Mouse (Mus musculus): ENCODE results near the gene Bsx.

GRCm38 (mm10) chr9:40851515-40851914 lies 22.4 kb upstream of the Bsx start:
- TF ChIP-seq GATA1 (IDR thresholded peaks at IDR 0.05; ENCODE audit: borderline replicate concordance, low read length): no peak
- no peak for TF ChIP-seq FLI1 (IDR thresholded peaks at IDR 0.05; ENCODE audit: low read length)
